20 mouse cellular contexts compared by ENCODE assay signal in genomic region chr11:91749322-91749721, GRCm38 (mm10).
A peak's percentile ranks its signal among the peaks of the same experiment; 100 is the strongest.
DNase-seq lines count a peak whose midpoint lies in the region; ATAC-seq and TF ChIP-seq lines count a peak whose summit lies in the region.
"Had no signal": no experiment of that assay in that cellular context is flagged by ENCODE, and none has a peak within 500 bp of the region (broad histone marks: within the 10 kb centered on the region; RNA-seq: fewer than 3 reads in every experiment).

No protein-coding gene starts in this region.

- TF ChIP-seq POLR2A in ES-Bruce4 (IDR thresholded peaks at IDR 0.05; ENCODE audit: insufficient read depth, low read length) = no peak

- DNase-seq in Patski (ENCODE audit: low read depth, low spot score) = no peak
- DNase-seq in stomach, postnatal 0 days (ENCODE audit: low spot score) = no peak
- no peak for DNase-seq in adrenal gland, adult (ENCODE audit: inconsistent age in 2 of 2, low spot score in 1 of 2)
- no peak for DNase-seq in adrenal gland, postnatal 14 days
- DNase-seq: adrenal gland, postnatal 25 days; cerebellum, adult 18-20 months; cerebellum, adult 9-11 months; cerebellum, postnatal 36 days; gastrocnemius, postnatal 10 days; heart, adult 2 months; kidney, adult 18-20 months had no signal

- TF ChIP-seq CTCF in E14TG2a.4 (conservative IDR thresholded peaks at IDR 0.05; ENCODE audit: low read length) = peak; percentile 68
- TF ChIP-seq CTCF in ES-Bruce4 (IDR thresholded peaks at IDR 0.05; ENCODE audit: low read depth, low read length) = peak; percentile 1
- peak; percentile 14 for TF ChIP-seq CTCF in Patski (IDR thresholded peaks at IDR 0.05)
- peak; percentile 21; the same call in 1 of the 2 replicates for TF ChIP-seq CTCF in stomach, postnatal 0 days (IDR thresholded peaks at IDR 0.05; ENCODE audit: low read depth)

- no peak overlapping the region for H3K4me2 ChIP-seq in stomach, postnatal 0 days (replicated peaks; ENCODE audit: low read depth)
- H3K4me2 ChIP-seq: embryonic facial prominence, embryonic 13.5 days; forebrain, embryonic 12.5 days; heart, embryonic 11.5 days; hindbrain, embryonic 15.5 days had no signal

- H3K4me1 ChIP-seq in E14TG2a.4 (replicated peaks; ENCODE audit: low read depth, low read length) (no peaks in the 10 kb centered on the region), ES-Bruce4 (ENCODE audit: control insufficient read depth, insufficient read depth, low read length) (no peaks in the 10 kb centered on the region)
- H3K4me1 ChIP-seq in stomach, postnatal 0 days (replicated peaks; ENCODE audit: control insufficient read depth, insufficient read depth) = no peaks in the 10 kb centered on the region
- H3K4me1 ChIP-seq: embryonic facial prominence, embryonic 13.5 days; forebrain, embryonic 12.5 days; hindbrain, embryonic 10.5 days; hindbrain, embryonic 15.5 days had no signal

- H3K27ac ChIP-seq in ES-Bruce4 (ENCODE audit: insufficient read depth, low read length) = no peak overlapping the region
- H3K27ac ChIP-seq in stomach, postnatal 0 days (replicated peaks) = no peak overlapping the region
- H3K27ac ChIP-seq: embryonic facial prominence, embryonic 13.5 days; forebrain, embryonic 12.5 days; heart, adult 2 months; hindbrain, embryonic 10.5 days; hindbrain, embryonic 15.5 days had no signal

- TF ChIP-seq EP300 in ES-Bruce4 (IDR thresholded peaks at IDR 0.05; ENCODE audit: insufficient read depth, low read depth, low read length) = no peak
- TF ChIP-seq EP300 in stomach, postnatal 0 days (optimal IDR thresholded peaks at IDR 0.05) = no peak

- POLR2A ChIA-PET in Patski (lab: Charles Lee) = no interaction called here

- H3K27me3 ChIP-seq in E14TG2a.4 (ENCODE audit: insufficient read depth, low read length) = no peaks in the 10 kb centered on the region
- H3K27me3 ChIP-seq in ES-Bruce4 (ENCODE audit: control insufficient read depth, insufficient read depth, low read length, poor library complexity, severe bottlenecking) = no peaks in the 10 kb centered on the region
- H3K27me3 ChIP-seq in Patski = no peaks in the 10 kb centered on the region
- no peaks in the 10 kb centered on the region for H3K27me3 ChIP-seq in stomach, postnatal 0 days (ENCODE audit: control insufficient read depth, insufficient read depth, low read length)
- H3K27me3 ChIP-seq: embryonic facial prominence, embryonic 13.5 days; forebrain, embryonic 12.5 days; hindbrain, embryonic 15.5 days had no signal

- no peak overlapping the region for H3K4me3 ChIP-seq in E14TG2a.4 (replicated peaks; ENCODE audit: low read length)
- no peak overlapping the region for H3K4me3 ChIP-seq in ES-Bruce4 (ENCODE audit: low read depth, low read length)
- no peak overlapping the region for H3K4me3 ChIP-seq in stomach, postnatal 0 days (ENCODE audit: low read depth, low read length)
- H3K4me3 ChIP-seq: embryonic facial prominence, embryonic 13.5 days; forebrain, embryonic 12.5 days; heart, adult 2 months; hindbrain, embryonic 10.5 days; hindbrain, embryonic 15.5 days had no signal

- H3K36me3 ChIP-seq in E14TG2a.4 (ENCODE audit: insufficient read depth, low read length) (no peaks in the 10 kb centered on the region), ES-Bruce4 (ENCODE audit: control insufficient read depth, insufficient read depth, low read length, poor library complexity, severe bottlenecking) (no peaks in the 10 kb centered on the region)
- no peaks in the 10 kb centered on the region for H3K36me3 ChIP-seq in stomach, postnatal 0 days (ENCODE audit: control insufficient read depth, insufficient read depth, low read length)
- H3K36me3 ChIP-seq: embryonic facial prominence, embryonic 13.5 days; forebrain, embryonic 12.5 days; hindbrain, embryonic 10.5 days; hindbrain, embryonic 15.5 days had no signal

- H3K9me3 ChIP-seq in E14TG2a.4 (ENCODE audit: low read length) = no peaks in the 10 kb centered on the region
- H3K9me3 ChIP-seq in ES-Bruce4 (replicated peaks; ENCODE audit: control insufficient read depth, insufficient read depth, low read length, poor library complexity, severe bottlenecking) = no peaks in the 10 kb centered on the region
- no peaks in the 10 kb centered on the region for H3K9me3 ChIP-seq in stomach, postnatal 0 days (ENCODE audit: control insufficient read depth, low read length)
- H3K9me3 ChIP-seq: embryonic facial prominence, embryonic 13.5 days; forebrain, embryonic 12.5 days; hindbrain, embryonic 10.5 days; hindbrain, embryonic 15.5 days had no signal

- in situ Hi-C loops in Patski (cut with MboI; ENCODE audit: low pct_unique_long_range_greater_than_20kb) = no loop called here

- H3K9ac ChIP-seq in ES-Bruce4 (ENCODE audit: low read depth, poor library complexity, severe bottlenecking) = no peak overlapping the region
- no peak overlapping the region for H3K9ac ChIP-seq in stomach, postnatal 0 days (ENCODE audit: low read length)
- H3K9ac ChIP-seq: embryonic facial prominence, embryonic 13.5 days; forebrain, embryonic 12.5 days; hindbrain, embryonic 15.5 days had no signal

- CTCF ChIA-PET in Patski (lab: Charles Lee) = no interaction called here

- no peak for ATAC-seq in Patski
- ATAC-seq in stomach, postnatal 0 days (ENCODE audit: low FRiP score, low TSS enrichment) = no peak
- ATAC-seq: forebrain, embryonic 16.5 days; inflammation-experienced regulatory T-cells, adult 6 months had no signal

Comparison
In these comparisons a context has a peak if more than half of its experiments do, and no peak if none do; other contexts are left out.
1. CTCF ChIP-seq: peak in every context shown above with its lines; median percentile 68 in E14TG2a.4; 21 in stomach, postnatal 0 days; 14 in Patski; 1 in ES-Bruce4.